ENCODE assay signal across 8 mouse cellular contexts in the genomic region with DNA sequence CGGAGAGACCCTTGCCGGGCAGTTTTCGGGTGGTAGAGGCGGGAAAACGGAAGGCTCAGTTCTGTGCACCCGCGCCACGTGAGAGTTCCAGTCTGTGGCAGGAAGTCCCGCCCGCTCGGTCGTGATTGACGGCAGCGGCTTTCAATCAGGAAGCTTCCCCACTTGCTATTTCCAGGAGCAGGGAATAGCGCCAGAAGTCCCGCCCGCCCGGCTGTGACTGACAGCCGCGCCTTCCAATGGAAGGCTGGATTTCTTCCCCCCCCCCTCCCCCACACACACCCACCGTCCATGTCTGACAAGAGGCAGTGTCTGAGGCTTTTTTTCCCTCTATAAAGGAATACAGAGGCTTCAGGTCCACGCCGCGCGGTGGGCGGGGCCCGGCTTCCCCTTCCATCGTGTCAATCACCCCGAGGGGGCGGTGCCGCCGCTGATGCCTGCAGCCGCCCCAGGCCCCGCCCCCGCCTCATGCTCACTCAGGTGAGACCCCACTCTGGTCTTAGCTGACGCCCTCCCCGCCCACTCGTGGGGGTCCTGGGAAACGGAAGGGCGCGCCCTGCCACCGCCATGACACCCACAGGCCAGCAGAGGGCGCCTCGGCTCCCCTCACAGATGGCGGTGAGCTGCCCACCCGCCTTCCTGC.
A peak's percentile ranks its signal among the peaks of the same experiment; 100 is the strongest.
DNase-seq lines count a peak whose midpoint lies in the region; ATAC-seq and TF ChIP-seq lines count a peak whose summit lies in the region.

No protein-coding gene starts in this region.

- no peaks in the 10 kb centered on the region for H3K36me3 ChIP-seq in embryonic facial prominence, embryonic 15.5 days
- H3K36me3 ChIP-seq in limb, embryonic 14.5 days (ENCODE audit: control insufficient read depth, insufficient read depth, low read length): no peaks in the 10 kb centered on the region
- H3K36me3 ChIP-seq in midbrain, postnatal 0 days (ENCODE audit: insufficient read depth, low read length): no peaks in the 10 kb centered on the region

- TF ChIP-seq POLR2A in bone marrow, adult 2 months (IDR thresholded peaks at IDR 0.05; ENCODE audit: borderline replicate concordance, control insufficient read depth, low read depth, low read length): no peak
- no peak for TF ChIP-seq POLR2A in limb, embryonic 14.5 days (IDR thresholded peaks at IDR 0.05; ENCODE audit: borderline replicate concordance, extremely low read depth, insufficient read depth, insufficient read length)

- WGBS in bone marrow, adult 2 months: 1% methylated on average over 46 of the region's 46 CpGs
- under 1% methylated on average over 45 of the region's 46 CpGs for WGBS in embryonic facial prominence, embryonic 15.5 days
- WGBS in limb, embryonic 14.5 days: 0% methylated on average over 33 of the region's 46 CpGs
- WGBS in midbrain, postnatal 0 days: under 1% methylated on average over 43 of the region's 46 CpGs

- H3K27ac ChIP-seq in bone marrow, adult 2 months (ENCODE audit: control insufficient read depth, insufficient read depth, low read depth, low read length, poor library complexity): peak overlapping the region; percentile 78
- H3K27ac ChIP-seq in embryonic facial prominence, embryonic 15.5 days (replicated peaks): peak overlapping the region; percentile 84
- peak overlapping the region; percentile 53; the same call in 1 of the 2 replicates for H3K27ac ChIP-seq in limb, embryonic 14.5 days (replicated peaks; ENCODE audit: low read depth, low read length)
- H3K27ac ChIP-seq in midbrain, postnatal 0 days (ENCODE audit: low read depth, low read length): peak overlapping the region; percentile 89

- TF ChIP-seq CTCF in bone marrow, adult 2 months (IDR thresholded peaks at IDR 0.05; ENCODE audit: control insufficient read depth, insufficient read depth, low read length): peak; percentile 59; the same call in 1 of the 2 replicates
- peak; percentile 93 for TF ChIP-seq CTCF in midbrain, postnatal 0 days (IDR thresholded peaks at IDR 0.05)

- peak overlapping the region; percentile 76 for H3K4me2 ChIP-seq in embryonic facial prominence, embryonic 15.5 days (replicated peaks)
- peak overlapping the region; percentile 62 for H3K4me2 ChIP-seq in limb, embryonic 14.5 days (replicated peaks; ENCODE audit: low read depth, low read length, severe bottlenecking)
- peak overlapping the region; percentile 53 for H3K4me2 ChIP-seq in midbrain, postnatal 0 days (ENCODE audit: low read depth, low read length, poor library complexity, severe bottlenecking)

- no peaks in the 10 kb centered on the region for H3K4me1 ChIP-seq in bone marrow, adult 2 months (ENCODE audit: control insufficient read depth, insufficient read depth, low read length)
- no peaks in the 10 kb centered on the region for H3K4me1 ChIP-seq in embryonic facial prominence, embryonic 15.5 days
- no peaks in the 10 kb centered on the region for H3K4me1 ChIP-seq in limb, embryonic 14.5 days (ENCODE audit: control insufficient read depth, insufficient read depth, low read length)
- no peaks in the 10 kb centered on the region for H3K4me1 ChIP-seq in midbrain, postnatal 0 days (ENCODE audit: insufficient read depth, low read length)

- no peaks in the 10 kb centered on the region for H3K9me3 ChIP-seq in embryonic facial prominence, embryonic 15.5 days (replicated peaks)
- no peaks in the 10 kb centered on the region for H3K9me3 ChIP-seq in limb, embryonic 14.5 days (ENCODE audit: control insufficient read depth, low read length)
- no peaks in the 10 kb centered on the region for H3K9me3 ChIP-seq in midbrain, postnatal 0 days (ENCODE audit: low read length)

- DNase-seq in 416B (ENCODE audit: low read depth): peak; percentile 99
- peak; percentile 97 for DNase-seq in heart, adult 8-10 months (ENCODE audit: low spot score)
- DNase-seq in kidney, adult 9 months: peak; percentile 99
- DNase-seq in limb, embryonic 14.5 days (ENCODE audit: low spot score): peak; percentile 98
- DNase-seq in midbrain, postnatal 0 days (ENCODE audit: low spot score): peak; percentile 99
- DNase-seq in spleen, postnatal 14 days (ENCODE audit: low spot score in 2 of 2): peak; percentile 89 to 90

- H3K27me3 ChIP-seq in embryonic facial prominence, embryonic 15.5 days: no peaks in the 10 kb centered on the region
- H3K27me3 ChIP-seq in limb, embryonic 14.5 days (ENCODE audit: control insufficient read depth, insufficient read depth, low read length): no peaks in the 10 kb centered on the region
- no peaks in the 10 kb centered on the region for H3K27me3 ChIP-seq in midbrain, postnatal 0 days (ENCODE audit: insufficient read depth, low read length)

- H3K9ac ChIP-seq in embryonic facial prominence, embryonic 15.5 days: peak overlapping the region; percentile 45
- H3K9ac ChIP-seq in limb, embryonic 14.5 days (ENCODE audit: low read depth, low read length, severe bottlenecking): peak overlapping the region; percentile 65
- H3K9ac ChIP-seq in midbrain, postnatal 0 days (replicated peaks; ENCODE audit: low read length, poor library complexity, severe bottlenecking): peak overlapping the region; percentile 67

- peak overlapping the region; percentile 94 for H3K4me3 ChIP-seq in bone marrow, adult 2 months (replicated peaks; ENCODE audit: control insufficient read depth, low read depth, low read length)
- peak overlapping the region; percentile 92 for H3K4me3 ChIP-seq in embryonic facial prominence, embryonic 15.5 days (replicated peaks)
- H3K4me3 ChIP-seq in limb, embryonic 14.5 days (replicated peaks; ENCODE audit: low read length): peak overlapping the region; percentile 62
- peak overlapping the region; percentile 67 for H3K4me3 ChIP-seq in midbrain, postnatal 0 days (ENCODE audit: low read depth, low read length)

- peak; percentile 99 for ATAC-seq in embryonic facial prominence, embryonic 15.5 days (ENCODE audit: insufficient number of reproducible peaks, low FRiP score, low TSS enrichment, low read depth)
- peak; percentile 96 for ATAC-seq in limb, embryonic 14.5 days (ENCODE audit: low FRiP score, low read depth)
- ATAC-seq in midbrain, postnatal 0 days (ENCODE audit: low FRiP score): peak; percentile 98

Comparison
In these comparisons a context has a peak if more than half of its experiments do, and no peak if none do; other contexts are left out.
1. Peak in every context shown above with its lines: DNase-seq, ATAC-seq, H3K4me3 ChIP-seq and H3K27ac ChIP-seq.